Mouse (Mus musculus): Measurements from ENCODE around the gene Lpp.
A peak's percentile ranks its signal among the peaks of the same experiment; 100 is the strongest.

Lpp gene

GRCm38 (mm10) chr16:24737362-24738057, 344.2 kb downstream of the Lpp start:
- DNase-seq: no peak

- DNase-seq: no peak
Measured at GRCm38 (mm10) chr16:24740714-24741113, 347.4 kb downstream of the Lpp start.

GRCm38 (mm10) chr16:24749816-24750215, 356.5 kb downstream of the Lpp start:
- DNase-seq: no peak

DNA sequence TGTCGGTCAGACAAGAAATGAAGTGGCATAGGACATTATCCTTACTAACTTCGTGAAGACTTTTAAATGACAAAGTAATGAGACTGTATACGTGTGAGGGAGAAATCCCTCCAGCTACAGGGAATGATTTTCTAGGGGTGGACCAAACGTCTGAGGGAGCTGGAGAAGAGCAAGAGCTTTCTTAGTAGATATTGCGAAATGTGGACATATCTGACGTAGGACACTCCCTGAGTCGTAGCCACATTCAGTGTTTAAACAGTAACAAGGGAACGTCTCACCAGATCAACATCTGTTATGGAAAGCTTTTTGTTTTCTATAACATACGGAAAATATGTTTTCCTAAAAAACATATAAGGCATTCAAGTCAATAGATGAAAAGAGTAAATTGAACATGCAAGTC, 362.8 kb downstream of the Lpp start:
- no peak for DNase-seq

DNA sequence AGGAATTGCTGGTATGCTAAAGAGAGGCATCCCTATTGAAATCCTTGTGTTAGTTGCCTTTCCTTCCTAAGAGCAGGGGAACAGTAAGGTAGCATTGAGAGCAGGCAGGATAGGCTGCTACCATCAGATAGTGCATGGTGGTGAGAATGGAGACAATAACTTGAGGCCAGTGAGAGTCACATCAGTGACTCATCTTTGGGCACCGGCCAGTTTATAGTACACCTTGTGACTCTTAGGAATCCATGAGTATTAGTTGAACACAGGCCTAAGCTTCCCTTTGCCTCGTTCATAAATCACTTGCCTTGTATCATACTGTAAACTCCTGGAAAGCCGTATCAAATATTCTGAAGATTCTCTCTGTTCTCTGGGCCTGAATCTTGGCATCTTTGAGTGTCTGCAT, 372.7 kb downstream of the Lpp start:
- peak; percentile 19 for DNase-seq

DNA sequence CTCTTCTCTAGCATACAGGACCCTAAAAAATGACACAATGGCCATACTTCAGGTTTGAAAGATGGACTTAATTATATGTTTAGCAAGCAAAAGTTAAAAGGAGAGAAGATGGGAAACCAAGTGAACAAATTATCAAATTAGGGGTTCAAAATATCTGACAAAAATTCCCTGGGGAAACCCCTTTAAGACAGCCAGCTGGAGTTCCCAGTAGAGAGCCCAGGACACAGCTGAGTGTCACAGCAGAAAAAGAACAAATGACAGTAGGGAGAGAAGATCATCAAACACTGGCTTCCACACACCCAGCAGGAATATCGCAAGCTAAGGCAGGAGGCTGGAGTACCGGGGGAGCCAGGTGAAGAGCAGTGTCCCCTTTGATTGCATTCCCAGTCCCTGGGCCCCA, 373.3 kb downstream of the Lpp start:
- no peak for DNase-seq

GRCm38 (mm10) chr16:24777053-24777452, 383.7 kb downstream of the Lpp start:
- DNase-seq: no peak

DNA sequence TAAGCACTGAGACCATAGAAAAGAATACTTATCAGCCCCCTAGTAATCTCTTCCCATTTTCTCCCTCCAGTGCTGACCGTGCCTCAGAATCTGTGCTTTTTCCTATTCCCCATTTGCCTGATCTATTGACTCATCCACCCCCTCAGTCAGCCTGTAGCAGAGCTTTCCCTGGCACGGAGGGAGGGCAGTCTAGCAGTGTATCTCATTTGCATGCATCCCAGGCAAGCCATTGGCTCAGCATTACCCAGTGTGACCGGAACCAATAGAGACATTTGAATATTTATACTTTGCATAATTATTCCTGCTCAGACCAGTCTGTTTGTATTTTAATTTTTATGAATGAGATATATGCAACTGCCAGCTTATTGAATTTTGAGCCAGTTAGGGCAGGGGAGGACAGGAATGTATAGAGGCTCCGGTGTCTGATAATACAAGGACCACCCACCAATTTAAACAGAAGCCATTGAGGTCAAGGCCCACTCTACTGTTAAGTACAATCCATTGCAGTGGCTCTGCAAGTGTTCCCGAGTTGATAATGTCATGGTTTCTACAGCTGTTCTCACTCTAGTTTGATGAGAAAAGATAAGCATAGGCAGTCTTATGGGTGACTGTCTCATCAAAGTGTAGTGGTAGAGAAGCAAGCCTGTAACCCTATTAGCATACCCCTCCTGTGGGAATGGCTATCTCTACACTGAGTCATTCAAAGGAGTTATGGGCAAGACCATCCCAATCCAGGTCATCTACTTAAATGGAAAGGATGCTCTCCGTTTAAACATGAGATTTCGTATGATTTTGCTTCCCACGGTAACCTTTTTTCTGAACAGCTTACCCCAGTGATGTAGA, 385.3 kb downstream of the Lpp start:
- DNase-seq: no peak

- DNase-seq: no peak
Measured at GRCm38 (mm10) chr16:24780545-24780944, 387.2 kb downstream of the Lpp start.

DNA sequence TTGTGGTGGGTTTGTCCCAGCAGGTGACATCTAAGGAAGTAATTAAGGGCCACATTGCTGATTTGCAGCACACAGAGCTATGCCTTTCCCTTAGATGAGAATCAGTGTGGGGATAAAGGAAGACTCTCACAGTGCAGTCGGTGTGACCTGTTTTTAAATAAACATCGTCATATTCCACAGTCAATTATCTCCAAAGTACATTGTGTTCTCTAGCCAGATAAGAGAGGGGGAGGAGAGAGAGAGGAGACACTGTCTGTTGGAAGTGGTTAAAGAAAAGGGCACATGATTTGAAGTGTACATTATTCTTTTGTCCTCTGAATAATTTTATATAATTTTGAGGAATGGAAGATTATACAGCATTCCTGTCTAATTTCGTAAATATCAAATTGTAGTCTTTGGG, 388.6 kb downstream of the Lpp start:
- DNase-seq: no peak

DNA sequence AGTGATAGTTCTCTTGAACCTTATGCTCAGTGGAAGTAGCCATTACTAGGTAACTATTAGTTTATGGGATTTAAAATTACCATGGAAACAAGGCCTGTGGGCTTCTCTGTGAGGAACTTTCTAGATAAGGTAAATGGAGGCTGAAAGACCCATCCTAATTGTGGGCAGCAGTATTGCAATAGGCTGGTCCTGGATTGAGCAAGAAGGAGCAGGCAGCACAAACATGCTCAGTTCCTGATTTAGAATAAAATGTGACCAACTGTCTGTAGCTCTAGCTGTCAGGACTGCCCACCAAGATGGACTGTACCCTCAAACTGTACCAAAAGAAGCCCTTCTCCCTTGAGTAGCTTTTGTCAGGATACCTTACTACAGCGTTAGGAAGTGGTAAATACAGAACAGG, 392.3 kb downstream of the Lpp start:
- DNase-seq: no peak

GRCm38 (mm10) chr16:24788973-24789372, 395.7 kb downstream of the Lpp start:
- no peak for DNase-seq

GRCm38 (mm10) chr16:24791387-24791786, 398.1 kb downstream of the Lpp start:
- no peak for DNase-seq

DNA sequence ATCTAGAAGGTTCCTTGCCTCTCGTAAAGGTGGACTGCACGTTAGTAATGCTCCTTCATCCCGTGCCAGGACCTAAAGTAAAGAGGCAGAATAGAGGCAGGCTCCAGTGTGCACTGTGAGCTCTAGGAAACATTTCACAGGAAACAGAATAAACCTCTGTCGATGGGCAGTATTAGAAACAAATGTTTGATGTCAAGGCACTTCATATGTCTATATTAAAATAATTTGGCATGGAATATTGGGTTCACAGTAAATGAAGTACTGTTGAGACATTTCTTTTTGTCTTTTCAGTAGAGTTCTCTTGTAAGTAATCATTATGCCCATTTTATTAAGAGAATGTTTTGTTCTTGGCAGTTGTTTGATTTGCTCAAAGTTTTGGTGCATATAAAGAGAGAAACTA, 398.7 kb downstream of the Lpp start:
- DNase-seq: no peak

DNA sequence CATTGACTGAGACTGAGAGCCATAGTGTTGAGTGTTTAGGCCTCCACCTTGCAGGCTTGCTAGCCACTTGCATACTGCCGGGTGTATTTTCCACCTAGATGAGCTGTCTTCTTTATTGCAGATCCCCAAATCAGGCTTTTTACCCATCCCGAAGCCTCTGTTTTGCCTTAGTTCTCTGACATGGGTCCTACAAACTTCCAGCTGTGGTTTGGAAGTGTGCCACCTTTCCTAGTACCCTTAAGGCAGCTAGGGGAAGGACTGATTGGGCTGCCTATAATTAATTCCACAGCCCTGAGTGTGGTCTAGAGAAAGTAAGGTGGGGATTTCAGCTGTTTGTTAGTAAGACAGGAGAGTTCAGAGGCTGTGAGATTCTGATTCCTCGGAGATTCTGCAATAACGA, 399.5 kb downstream of the Lpp start:
- DNase-seq: no peak

- DNase-seq: no peak
Measured at GRCm38 (mm10) chr16:24794665-24795064, 401.4 kb downstream of the Lpp start.

DNA sequence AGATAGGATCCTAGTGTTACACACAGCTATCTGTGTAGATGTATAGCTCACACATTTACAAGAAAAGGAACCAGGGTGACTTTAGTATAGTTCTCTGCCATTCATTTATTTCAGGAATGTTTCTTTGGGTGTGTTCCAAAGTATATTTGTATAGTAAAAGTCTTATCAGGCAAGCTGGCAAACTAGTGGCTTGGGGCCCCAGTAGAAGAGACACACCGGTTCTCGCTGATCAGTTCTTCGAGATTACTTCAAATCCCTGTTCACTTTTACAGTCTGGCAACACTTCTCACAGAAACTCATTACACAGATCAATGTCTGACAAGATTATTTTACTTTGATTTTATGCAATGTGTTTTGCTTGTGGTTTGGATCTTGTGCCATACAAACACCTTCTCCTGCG, 408.0 kb downstream of the Lpp start:
- no peak for DNase-seq

GRCm38 (mm10) chr16:24801780-24802179, 408.5 kb downstream of the Lpp start:
- no peak for DNase-seq

DNA sequence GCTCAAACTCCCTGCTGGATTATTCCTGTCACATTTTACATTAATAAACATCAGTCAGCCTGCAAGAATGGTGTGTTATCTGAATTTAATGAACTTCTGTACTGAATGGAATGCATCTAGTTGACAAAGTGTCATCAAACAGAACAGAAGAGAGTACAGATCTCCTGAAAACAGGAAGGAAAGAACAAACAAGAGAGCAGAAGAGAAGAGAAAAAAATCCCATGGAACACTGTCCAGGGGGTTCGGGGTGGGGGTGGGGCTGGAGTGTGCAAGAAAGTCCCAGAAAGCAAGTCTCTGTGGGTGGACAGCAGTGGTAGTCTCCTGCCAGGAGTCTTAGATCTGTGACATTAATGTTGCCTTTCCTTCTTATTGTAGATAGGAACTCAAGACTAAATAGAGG, 412.8 kb downstream of the Lpp start:
- no peak for DNase-seq

GRCm38 (mm10) chr16:24807565-24807964, 414.3 kb downstream of the Lpp start:
- DNase-seq: no peak

GRCm38 (mm10) chr16:24809811-24810210, 416.5 kb downstream of the Lpp start:
- DNase-seq: no peak

- no peak for DNase-seq
Measured at GRCm38 (mm10) chr16:24816621-24817020, 423.3 kb downstream of the Lpp start.

- no peak for DNase-seq
Measured at GRCm38 (mm10) chr16:24817381-24817780, 424.1 kb downstream of the Lpp start.

DNA sequence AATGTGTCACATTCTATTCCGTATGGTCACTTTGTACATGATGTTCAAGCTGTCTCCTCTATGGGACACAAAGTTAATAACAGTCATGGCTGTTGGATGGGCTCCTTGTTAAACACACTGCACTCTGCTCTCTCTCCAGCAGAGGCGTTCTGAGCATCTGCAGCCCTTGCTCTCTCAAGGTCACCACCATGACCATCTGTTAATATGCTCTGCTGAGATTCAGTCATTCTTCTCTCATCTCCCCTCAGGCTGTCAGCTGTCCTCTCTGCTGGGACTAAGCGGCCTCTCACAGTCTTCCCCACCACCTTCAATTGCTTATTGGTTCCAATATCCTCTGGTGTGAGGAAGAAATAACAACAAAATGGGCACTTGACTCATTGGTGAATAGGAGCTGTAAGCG, 425.8 kb downstream of the Lpp start:
- DNase-seq: peak; percentile 34
